Mouse (Mus musculus) left cerebral cortex, adult 18-20 months (tissue): ENCODE data around the gene Tesk1. TPM values are rescaled to one million over a fixed set of nuclear protein-coding genes. Genes with fewer than 3 reads are reported as not detected.
"Not testable (repeated sequence)": the region's sequence is repeated elsewhere in the genome, so short reads cannot be mapped to it uniquely, and the experiment has no call there.

Source experiments
- DNase-seq, 2 experiments: peaks; one replicate each; pipeline ENCODE4 v3.0.0; 2021 to 2022; ENCODE audit warnings: low spot score in 2 of 2, mixed read lengths in 1 of 2
- total RNA-seq, 2 experiments: library from RNA; stranded (reverse); gene quantifications; 2 replicates each; pipeline ENCODE4 v1.2.3; 2021

Tesk1 gene
- total RNA-seq, 2 experiments from 2014 or later: 90.6 to 96.5 TPM

DNA sequence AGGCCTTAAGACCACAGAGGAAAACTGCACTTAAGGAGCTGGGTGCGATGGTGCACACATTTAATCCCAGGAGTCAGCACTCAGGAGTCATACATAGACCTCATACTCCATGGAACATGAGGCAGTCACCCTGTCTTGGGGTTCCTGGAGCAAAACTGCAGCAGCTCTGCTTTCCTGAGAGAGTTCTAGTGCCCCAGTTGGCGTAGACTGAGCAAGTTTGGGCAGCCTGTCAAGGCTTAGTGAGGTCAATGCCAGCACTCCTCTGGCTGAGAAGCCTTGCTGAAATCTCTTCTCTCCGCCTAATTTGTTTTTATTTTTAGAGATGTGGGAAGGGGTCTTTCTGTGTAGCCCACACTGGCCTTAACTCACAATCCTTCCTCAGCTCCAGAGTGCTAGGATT, 6.8 kb downstream of the Tesk1 start:
- DNase-seq: no peak

DNA sequence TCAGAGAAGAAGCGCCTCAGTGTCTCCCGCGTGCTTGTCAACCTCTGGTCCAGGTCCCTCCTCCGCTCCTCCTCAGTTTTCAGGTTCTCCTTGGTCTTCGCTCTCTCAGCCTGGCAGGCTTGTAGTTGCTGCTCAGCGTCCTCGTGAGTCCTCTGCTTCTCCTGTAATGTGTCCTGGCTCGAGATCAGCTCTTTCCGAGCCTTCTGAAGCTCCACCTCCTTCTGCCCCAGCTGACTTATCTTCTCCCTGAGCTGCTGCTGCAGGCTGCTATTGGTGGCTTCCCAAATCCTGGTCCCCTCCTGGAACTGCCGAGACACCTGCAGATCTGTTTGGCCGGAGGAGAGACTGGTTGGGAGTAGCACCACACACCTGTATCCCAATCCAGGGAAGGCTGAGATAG, 10.6 kb downstream of the Tesk1 start:
- DNase-seq: no peak

GRCm38 (mm10) chr4:43453413-43453812, 11.7 kb downstream of the Tesk1 start:
- no peak for DNase-seq

- peak in 1 of 2 experiments; percentile 39 for DNase-seq
Measured at GRCm38 (mm10) chr4:43454041-43454836, 12.5 kb downstream of the Tesk1 start, which contains the start of gene Cd72. Gene Cd72, minus strand, starts transcription at chr4:43454628.

- DNase-seq: no peak
Measured at GRCm38 (mm10) chr4:43456470-43456869, 14.7 kb downstream of the Tesk1 start.

DNA sequence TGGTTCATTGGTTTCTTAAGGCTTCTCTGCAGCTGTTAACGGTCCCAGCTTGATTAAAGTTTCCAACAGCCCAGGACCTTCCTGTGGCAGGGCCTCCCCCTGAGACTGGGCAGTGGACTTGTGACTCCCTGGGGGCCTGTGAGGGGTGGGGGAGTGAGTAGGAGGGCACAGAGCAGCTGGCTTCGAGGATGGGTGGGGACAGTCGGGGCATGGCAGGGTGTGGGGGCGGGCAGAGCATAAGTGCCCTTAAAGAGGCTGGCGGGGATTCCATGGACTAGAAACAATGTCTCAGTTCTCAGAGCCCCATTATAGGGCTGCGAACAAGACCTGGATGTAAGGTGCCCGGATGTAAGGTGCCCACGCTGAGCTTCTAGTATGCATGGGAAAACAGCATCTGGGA, 15.4 kb downstream of the Tesk1 start:
- DNase-seq: no peak

DNA sequence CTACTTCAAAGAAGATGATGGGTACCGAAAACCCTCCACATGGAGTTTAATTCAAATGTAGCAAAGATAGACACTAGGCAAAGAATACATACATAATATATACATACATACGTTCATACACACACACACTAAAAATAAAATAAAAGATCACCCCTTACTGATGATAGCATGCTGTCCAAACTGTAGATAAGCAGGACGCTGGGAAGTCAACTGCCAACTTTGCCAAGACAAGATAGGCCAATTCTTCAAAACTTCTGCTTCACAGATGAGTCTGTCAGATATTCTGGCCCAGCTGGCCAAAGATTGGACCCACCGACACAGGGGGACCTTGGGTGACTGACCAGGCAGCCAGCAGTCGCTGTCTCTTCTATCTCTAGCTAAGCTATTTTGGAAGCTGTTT, 21.4 kb downstream of the Tesk1 start:
- DNase-seq: no peak

DNA sequence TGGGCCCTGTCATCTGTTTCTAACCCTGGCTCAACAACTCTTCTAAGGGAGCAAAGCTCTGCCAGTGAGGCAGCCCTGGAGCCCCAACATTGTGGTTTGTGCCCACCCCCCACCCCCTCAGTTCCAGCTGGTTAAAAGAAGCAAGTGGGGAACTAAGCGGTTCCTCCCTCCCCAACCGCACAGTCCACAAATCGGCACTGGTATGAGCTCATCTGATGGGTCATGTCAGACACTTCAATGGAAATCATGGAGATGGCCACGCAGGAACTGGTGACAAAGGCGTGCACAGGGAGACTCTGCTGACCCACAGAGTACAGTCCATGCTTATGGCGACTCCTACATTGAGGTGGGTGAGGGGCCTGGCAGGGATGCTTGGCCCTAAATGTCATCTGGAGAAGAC, 24.2 kb downstream of the Tesk1 start:
- no peak for DNase-seq

DNA sequence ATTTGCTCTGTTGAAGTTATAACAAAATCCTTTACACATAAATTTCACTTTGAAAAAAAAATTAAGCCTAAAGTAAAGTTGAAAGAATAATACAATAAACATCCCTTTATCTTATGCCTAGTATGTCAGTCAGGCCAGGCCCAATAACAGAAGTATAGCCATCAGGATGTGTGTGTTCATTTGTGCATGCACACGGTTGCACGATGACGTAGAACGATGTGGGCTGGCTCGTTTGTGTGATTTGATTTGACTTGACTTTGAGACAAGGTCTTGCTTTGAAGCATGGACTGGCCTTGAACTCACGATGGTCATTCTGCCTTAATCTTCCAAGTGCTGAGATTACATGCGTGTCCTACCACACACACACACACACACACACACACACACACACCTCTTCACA, 25.1 kb downstream of the Tesk1 start:
- no peak for DNase-seq

GRCm38 (mm10) chr4:43470301-43470700, 28.6 kb downstream of the Tesk1 start:
- DNase-seq: no peak

DNA sequence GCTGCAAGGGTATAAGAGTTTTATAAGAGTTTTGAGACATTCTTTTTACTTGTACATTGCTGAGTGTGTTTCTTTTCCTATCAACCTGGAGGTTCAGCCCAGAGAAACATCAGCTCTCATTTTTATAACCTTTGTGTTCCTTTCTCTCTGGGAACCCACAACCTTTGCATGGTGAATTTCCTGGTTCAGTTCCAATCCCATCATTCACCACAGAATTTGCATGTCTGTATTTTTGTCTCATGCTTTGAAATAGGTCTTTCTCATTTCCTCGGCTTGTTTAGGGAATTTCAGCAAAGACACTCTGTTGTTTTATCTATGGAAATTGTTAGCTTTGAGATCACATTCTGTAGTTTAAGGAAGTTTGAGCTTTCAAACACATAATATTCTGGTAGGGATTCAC, 31.9 kb downstream of the Tesk1 start:
- no peak for DNase-seq

DNA sequence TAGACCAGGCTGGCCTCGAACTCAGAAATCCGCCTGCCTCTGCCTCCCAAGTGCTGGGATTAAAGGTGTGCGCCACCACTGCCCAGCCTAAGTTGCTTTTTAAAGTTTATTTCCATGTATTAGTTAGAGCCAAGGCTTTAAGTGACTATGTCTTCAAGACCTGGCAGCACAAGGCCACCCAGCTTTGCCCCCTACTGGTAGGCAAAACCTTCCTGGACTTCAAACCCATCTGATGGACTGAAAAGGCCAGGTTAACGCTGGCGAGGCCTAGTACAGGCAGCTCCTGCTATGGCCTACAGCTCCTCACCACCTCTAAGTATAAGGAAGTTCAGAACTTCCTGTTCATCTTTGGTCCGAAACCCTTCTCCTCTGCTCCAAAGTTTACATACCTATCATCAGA, 34.9 kb downstream of the Tesk1 start:
- DNase-seq: no peak

GRCm38 (mm10) chr4:43477857-43478533, 36.3 kb downstream of the Tesk1 start:
- DNase-seq: peak; percentile 85 to 88

GRCm38 (mm10) chr4:43478534-43478858, 36.8 kb downstream of the Tesk1 start:
- DNase-seq: no peak

GRCm38 (mm10) chr4:43478906-43479832, 37.4 kb downstream of the Tesk1 start:
- DNase-seq: peak; percentile 28 to 65

GRCm38 (mm10) chr4:43480985-43481384, 39.2 kb downstream of the Tesk1 start:
- no peak for DNase-seq

DNA sequence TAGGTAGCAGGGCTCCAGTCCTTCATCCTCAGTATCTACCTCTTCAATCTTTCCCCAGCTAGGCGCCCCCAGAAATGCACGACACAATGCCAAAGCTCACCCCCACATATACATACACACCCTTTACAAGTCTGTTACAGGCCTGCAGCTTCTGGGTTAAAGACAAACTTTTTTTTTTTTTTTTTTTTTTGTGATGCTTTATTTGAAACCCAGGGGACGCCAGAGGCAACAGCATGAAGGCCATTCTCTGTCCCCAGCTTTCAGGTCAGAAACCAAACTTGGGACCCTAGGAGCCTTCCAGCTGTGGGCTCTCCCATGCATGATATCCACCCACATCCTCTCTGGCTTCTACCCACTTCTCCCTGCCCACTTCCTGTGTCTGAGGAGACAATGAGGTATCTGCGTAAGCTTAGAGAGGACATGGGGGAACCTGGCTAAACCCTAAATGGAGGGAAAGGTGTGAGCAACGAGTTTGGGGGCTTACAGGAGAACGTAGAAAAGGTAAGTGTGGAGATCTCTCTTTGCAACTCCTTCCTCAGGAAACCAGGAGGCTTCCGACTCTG, 40.2 kb downstream of the Tesk1 start:
- no peak for DNase-seq

DNA sequence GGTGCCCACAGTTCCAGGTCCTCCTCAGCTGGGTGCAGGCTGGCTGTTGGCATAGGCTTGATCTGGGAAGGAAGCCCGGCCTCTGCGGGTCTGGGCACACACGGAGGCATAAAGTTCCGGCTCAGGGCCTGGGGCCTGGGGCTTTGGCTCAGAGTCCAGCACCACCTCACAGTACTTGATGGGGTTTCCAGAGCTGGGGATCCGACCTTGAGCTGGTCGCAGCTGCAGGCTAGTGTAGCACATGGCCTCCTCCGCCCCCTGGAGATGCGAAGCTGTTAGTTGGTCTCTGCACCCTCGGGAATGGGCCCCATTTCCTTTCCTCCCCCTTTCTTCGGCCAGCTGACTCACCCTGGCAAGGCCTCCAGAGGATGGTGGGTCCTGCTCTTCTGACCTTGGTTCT, 40.9 kb downstream of the Tesk1 start:
- no peak for DNase-seq

DNA sequence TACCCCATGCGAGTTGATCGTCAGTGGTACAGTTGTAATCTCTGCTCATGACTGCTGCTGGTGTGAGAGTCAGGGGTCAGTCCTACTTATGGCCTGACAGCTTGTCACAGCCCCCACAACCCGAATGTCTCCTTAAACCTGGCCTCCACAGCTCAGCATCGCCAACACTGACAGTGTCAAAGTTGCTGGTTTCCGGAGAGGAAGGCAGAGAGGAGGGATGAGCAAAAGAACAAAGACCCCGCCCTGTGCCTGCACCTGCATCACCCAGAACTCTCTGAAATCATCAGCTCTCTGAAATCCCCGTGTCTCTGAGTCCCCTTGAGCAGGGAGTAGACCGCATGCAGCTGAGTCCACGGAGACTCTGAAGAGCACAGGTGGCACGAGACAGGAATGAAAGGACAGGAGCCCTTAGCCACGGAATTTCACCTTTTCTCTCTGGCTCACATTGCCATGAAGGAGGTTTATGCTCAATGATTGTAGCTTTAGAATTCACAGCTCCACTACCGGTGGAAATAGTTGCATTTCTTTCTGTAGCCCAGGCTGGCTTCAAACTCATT, 41.9 kb downstream of the Tesk1 start, which contains the start of gene Sit1:
Gene Sit1, minus strand, starts transcription at position 200 of the 557 bp plus-strand sequence.
- no peak for DNase-seq

DNA sequence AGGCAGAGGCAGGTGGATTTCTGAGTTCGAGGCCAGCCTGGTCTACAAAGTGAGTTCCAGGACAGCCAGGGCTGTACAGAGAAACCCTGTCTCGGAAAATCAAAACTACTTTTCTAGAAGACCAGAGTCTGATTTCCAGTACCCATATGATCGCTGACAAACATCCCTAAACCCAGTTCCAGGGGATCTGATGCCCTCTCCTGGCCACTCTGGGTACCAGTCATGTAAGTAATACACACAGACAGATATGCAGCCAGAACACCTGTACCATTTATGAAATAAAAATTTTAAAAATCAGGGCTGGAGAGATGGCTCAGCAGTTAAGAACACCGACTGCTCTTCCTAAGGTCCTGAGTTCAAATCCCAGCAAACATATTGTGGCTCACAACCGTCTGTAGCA, 43.9 kb downstream of the Tesk1 start:
- DNase-seq: not testable (repeated sequence)

GRCm38 (mm10) chr4:43489611-43490010, 47.9 kb downstream of the Tesk1 start:
- no peak for DNase-seq
